Mouse (Mus musculus) adrenal gland, adult 18-20 months (tissue): ENCODE measurements around the gene Cela1. TPM values are rescaled to one million over a fixed set of nuclear protein-coding genes. Genes with fewer than 3 reads are reported as not detected.

Experiments
- DNase-seq, 2 experiments: peaks; one replicate each; pipeline ENCODE4 v3.0.0; 2021 to 2022; ENCODE audit warnings: low spot score in 2 of 2
- total RNA-seq, 2 experiments: library from RNA; stranded (reverse); gene quantifications; 1 replicate in 1 of 2; 2 replicates in 1 of 2; pipeline ENCODE4 v1.2.3; 2021

Gene Cela1
- total RNA-seq, 2 experiments from 2014 or later = 46.7 to 87.1 TPM

GRCm38 (mm10) chr15:100706226-100706625 is 18.5 kb upstream of the Cela1 start:
- no peak for DNase-seq

GRCm38 (mm10) chr15:100705376-100705775 is 17.7 kb upstream of the Cela1 start:
- DNase-seq = no peak

GRCm38 (mm10) chr15:100703913-100704312 is 16.2 kb upstream of the Cela1 start:
- no peak for DNase-seq

GRCm38 (mm10) chr15:100701856-100702255 is 14.1 kb upstream of the Cela1 start:
- no peak for DNase-seq

- no peak for DNase-seq
Observed at GRCm38 (mm10) chr15:100701108-100701507, 13.4 kb upstream of the Cela1 start.

GRCm38 (mm10) chr15:100700424-100700823 is 12.7 kb upstream of the Cela1 start:
- no peak for DNase-seq

- no peak for DNase-seq
Observed at GRCm38 (mm10) chr15:100699386-100699785, 11.7 kb upstream of the Cela1 start.

GRCm38 (mm10) chr15:100698078-100698477 is 10.4 kb upstream of the Cela1 start:
- DNase-seq = no peak

GRCm38 (mm10) chr15:100694406-100694805 is 6.7 kb upstream of the Cela1 start:
- DNase-seq = peak in 1 of 2 experiments; percentile 38

GRCm38 (mm10) chr15:100691990-100692389 is 4.3 kb upstream of the Cela1 start:
- DNase-seq = peak in 1 of 2 experiments; percentile 16

GRCm38 (mm10) chr15:100686989-100687388 is 732 bp downstream of the Cela1 start:
- peak; percentile 57 to 63 for DNase-seq

GRCm38 (mm10) chr15:100686434-100686833 is 1.3 kb downstream of the Cela1 start:
- DNase-seq = peak in 1 of 2 experiments; percentile 20

- DNase-seq = no peak
Observed at GRCm38 (mm10) chr15:100685849-100686248, 1.9 kb downstream of the Cela1 start.

- DNase-seq = no peak
Observed at GRCm38 (mm10) chr15:100685255-100685654, 2.5 kb downstream of the Cela1 start.

- DNase-seq = no peak
Observed at GRCm38 (mm10) chr15:100684450-100684849, 3.3 kb downstream of the Cela1 start.

GRCm38 (mm10) chr15:100683041-100683440 is 4.7 kb downstream of the Cela1 start:
- peak; percentile 64 to 75 for DNase-seq

GRCm38 (mm10) chr15:100681770-100682169 is 6.0 kb downstream of the Cela1 start:
- no peak for DNase-seq

GRCm38 (mm10) chr15:100680381-100680780 is 7.3 kb downstream of the Cela1 start:
- no peak for DNase-seq

- no peak for DNase-seq
Observed at GRCm38 (mm10) chr15:100679005-100679404, 8.7 kb downstream of the Cela1 start.

- no peak for DNase-seq
Observed at GRCm38 (mm10) chr15:100678581-100678980, 9.1 kb downstream of the Cela1 start.

- no peak for DNase-seq
Observed at GRCm38 (mm10) chr15:100677675-100678074, 10.0 kb downstream of the Cela1 start.

- DNase-seq = no peak
Observed at GRCm38 (mm10) chr15:100676521-100676920, 11.2 kb downstream of the Cela1 start.

GRCm38 (mm10) chr15:100675486-100675885 is 12.2 kb downstream of the Cela1 start:
- no peak for DNase-seq

- DNase-seq = no peak
Observed at GRCm38 (mm10) chr15:100674566-100674965, 13.2 kb downstream of the Cela1 start.
